Mouse (Mus musculus): ENCODE measurements around the gene Eml3.

DNA sequence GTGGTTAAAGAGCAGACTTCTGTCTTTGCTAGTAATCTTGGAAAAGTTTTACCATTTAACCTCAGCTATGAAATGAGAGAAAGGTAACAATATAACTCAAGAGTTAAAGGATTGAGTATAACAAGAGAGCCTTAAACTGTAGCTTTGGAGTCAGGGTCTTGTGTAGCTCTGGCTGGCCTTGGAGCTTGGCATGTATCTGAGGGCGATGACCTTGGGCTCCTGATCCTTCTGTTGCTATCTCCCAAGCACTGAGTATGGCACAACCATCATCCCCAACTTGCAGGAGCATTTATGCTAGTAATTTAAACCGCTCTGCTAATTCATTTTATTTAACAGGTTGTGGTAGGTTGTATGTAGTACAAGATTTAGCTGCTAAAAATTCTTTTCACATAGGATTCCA is 46.1 kb downstream of the Eml3 start:
- TF ChIP-seq CTCF (IDR thresholded peaks at IDR 0.05; ENCODE audit: control insufficient read depth, insufficient read depth, insufficient replicate concordance, low read depth, low read length) (no peak), POLR2A (IDR thresholded peaks at IDR 0.05; ENCODE audit: control insufficient read depth, low read depth, low read length) (no peak)
